Mouse (Mus musculus): ENCODE results near the gene Dusp22. TPM values are rescaled to one million over a fixed set of nuclear protein-coding genes. Genes with fewer than 3 reads are reported as not detected.

Gene Dusp22
- polyA plus RNA-seq (2014; fragmentation: Nextera tagmentation; extraction: Ambion mirVana): 27.1 and 30.7 TPM in 2 replicates

DNA sequence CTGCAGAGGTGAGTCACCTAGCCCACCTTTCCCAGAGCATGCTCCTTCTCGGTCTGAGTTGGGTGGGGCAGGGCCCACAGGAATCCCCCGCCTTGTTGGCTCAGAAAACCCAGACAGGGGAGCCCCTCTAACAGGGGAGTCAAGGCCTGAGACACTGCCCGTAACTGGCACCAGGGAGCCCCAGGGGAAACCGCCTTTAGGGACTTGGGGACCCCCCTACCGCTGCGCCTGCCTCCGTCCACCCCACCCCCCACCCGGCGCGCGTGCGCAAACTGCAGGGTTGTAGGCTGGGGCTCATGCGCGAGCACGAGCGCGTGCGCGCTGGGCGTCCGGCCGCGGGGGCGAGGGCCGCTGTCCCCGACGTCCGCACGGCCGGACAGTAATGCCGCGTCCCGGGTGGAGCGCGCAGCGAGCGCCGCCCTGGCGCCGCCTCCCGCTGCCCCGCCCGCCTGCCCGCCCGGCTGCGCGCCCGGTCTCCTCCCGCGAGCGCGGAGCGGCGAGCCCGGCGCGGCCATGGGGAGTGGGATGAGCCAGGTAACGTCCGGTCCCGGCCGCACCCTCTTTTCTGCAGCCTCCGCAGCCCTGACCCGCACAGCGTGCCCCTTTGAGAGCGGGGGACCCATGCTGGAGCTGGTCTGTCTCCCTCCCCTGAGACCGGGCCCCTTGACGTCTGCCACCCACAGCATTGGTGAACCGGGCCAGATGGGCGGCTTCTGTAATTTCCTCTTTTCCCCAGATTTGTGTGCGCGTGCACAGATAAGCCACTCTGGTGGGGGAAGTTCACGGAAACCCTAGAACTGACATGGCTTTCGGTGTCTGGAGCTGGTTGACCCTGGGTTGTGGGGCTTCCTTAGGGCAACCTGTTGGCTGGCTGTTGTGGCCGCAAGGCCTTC, at the start of gene Dusp22:
Gene Dusp22, plus strand, starts transcription at position 387 of the 893 bp plus-strand sequence.
- peak; percentile 93 for DNase-seq
- under 1% methylated on average over 74 of the region's 74 CpGs for WGBS
- no peak for TF ChIP-seq CTCF (IDR thresholded peaks at IDR 0.05; ENCODE audit: low read depth)
- Histone ChIP-seq H3K9ac (peak within 1 kb of the TSS; percentile 72), H3K27ac (ENCODE audit: low read depth) (peak within 1 kb of the TSS; percentile 68), H3K4me3 (ENCODE audit: low read depth, low read length) (peak within 1 kb of the TSS; percentile 68), H3K27me3 (ENCODE audit: insufficient read depth, low read length) (no peaks in the 10 kb centered on the region), H3K36me3 (ENCODE audit: insufficient read depth) (no peaks in the 10 kb centered on the region), H3K9me3 (ENCODE audit: low read depth, low read length) (no peaks in the 10 kb centered on the region), H3K4me2 (peak within 1 kb of the TSS; percentile 68), H3K4me1 (ENCODE audit: insufficient read depth) (no peaks in the 10 kb centered on the region)
- ATAC-seq (ENCODE audit: insufficient read depth): peak; percentile 97

DNA sequence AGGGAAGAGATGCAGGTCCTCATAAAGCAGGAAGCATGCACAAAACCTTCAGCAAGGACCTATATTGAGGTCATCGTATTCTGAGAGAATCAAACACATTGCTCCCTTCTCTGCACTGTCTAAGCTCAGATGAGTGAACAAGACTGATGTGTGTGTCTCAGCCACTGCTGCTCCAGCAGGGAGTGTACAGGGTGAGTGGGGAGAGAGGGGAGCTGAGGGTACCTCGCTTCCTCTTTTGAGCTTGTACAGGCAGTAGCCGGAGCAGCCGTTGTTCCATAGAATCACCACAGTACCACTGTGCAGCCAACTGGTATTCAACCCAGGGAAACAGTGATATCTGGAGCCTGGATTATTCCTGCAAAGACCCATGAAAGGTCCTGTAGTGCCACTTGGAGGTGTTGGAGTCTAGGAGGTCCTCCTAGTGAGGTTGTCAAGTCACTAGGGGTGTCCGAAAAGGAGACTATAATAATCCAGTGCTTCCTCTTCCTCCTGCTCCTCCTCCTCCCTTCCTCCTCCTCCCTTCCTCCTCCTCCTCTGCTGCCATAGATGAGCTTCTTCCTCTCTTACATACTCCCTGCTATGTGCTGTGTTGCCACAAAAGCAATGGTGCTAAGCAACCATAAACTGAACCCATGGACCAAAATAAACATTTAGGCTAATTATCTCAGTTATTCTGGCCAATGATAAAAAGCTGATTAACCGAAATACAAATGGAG, 47.6 kb upstream of the Dusp22 start:
- no peaks in the 10 kb centered on the region for H3K4me1 ChIP-seq (ENCODE audit: insufficient read depth)
- H3K9ac ChIP-seq: no peak overlapping the region
- no peak for TF ChIP-seq CTCF (IDR thresholded peaks at IDR 0.05; ENCODE audit: low read depth)
- DNase-seq (no peak), ATAC-seq (ENCODE audit: insufficient read depth) (no peak)
- no peak overlapping the region for H3K4me2 ChIP-seq
- H3K27ac ChIP-seq (ENCODE audit: low read depth): no peak overlapping the region
- H3K4me3 ChIP-seq (ENCODE audit: low read depth, low read length): no peak overlapping the region
- 73% methylated on average over 6 of the region's 6 CpGs for WGBS
- no peaks in the 10 kb centered on the region for H3K27me3 ChIP-seq (ENCODE audit: insufficient read depth, low read length)
- H3K36me3 ChIP-seq (ENCODE audit: insufficient read depth): no peaks in the 10 kb centered on the region
- no peaks in the 10 kb centered on the region for H3K9me3 ChIP-seq (ENCODE audit: low read depth, low read length)

DNA sequence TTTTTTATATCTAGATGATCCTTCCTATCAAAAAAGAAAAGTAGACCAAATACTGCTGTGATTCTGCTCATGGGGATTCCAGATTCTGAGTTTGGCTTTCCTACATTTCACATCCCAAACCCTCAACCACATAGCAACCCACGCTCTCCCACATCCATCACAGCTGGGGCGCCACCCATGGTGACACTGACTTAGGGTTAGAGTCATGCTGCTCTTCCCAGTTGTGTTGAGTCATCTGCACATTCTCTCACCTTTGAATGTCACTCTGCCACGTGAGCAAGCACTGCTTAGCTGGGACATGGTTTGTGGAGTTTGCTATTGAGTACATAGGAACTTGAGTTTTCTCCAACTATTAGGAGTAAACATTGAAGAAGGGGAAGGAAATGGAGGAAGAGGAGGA, 40.1 kb upstream of the Dusp22 start:
- no peak overlapping the region for H3K27ac ChIP-seq (ENCODE audit: low read depth)
- 52% methylated on average over 3 of the region's 3 CpGs for WGBS
- no peaks in the 10 kb centered on the region for H3K27me3 ChIP-seq (ENCODE audit: insufficient read depth, low read length)
- ATAC-seq (ENCODE audit: insufficient read depth) (no peak), DNase-seq (no peak)
- H3K4me2 ChIP-seq: no peak overlapping the region
- H3K9me3 ChIP-seq (ENCODE audit: low read depth, low read length): no peaks in the 10 kb centered on the region
- no peak for TF ChIP-seq CTCF (IDR thresholded peaks at IDR 0.05; ENCODE audit: low read depth)
- H3K9ac ChIP-seq: no peak overlapping the region
- H3K36me3 ChIP-seq (ENCODE audit: insufficient read depth): no peaks in the 10 kb centered on the region
- H3K4me3 ChIP-seq (ENCODE audit: low read depth, low read length): no peak overlapping the region
- no peaks in the 10 kb centered on the region for H3K4me1 ChIP-seq (ENCODE audit: insufficient read depth)

DNA sequence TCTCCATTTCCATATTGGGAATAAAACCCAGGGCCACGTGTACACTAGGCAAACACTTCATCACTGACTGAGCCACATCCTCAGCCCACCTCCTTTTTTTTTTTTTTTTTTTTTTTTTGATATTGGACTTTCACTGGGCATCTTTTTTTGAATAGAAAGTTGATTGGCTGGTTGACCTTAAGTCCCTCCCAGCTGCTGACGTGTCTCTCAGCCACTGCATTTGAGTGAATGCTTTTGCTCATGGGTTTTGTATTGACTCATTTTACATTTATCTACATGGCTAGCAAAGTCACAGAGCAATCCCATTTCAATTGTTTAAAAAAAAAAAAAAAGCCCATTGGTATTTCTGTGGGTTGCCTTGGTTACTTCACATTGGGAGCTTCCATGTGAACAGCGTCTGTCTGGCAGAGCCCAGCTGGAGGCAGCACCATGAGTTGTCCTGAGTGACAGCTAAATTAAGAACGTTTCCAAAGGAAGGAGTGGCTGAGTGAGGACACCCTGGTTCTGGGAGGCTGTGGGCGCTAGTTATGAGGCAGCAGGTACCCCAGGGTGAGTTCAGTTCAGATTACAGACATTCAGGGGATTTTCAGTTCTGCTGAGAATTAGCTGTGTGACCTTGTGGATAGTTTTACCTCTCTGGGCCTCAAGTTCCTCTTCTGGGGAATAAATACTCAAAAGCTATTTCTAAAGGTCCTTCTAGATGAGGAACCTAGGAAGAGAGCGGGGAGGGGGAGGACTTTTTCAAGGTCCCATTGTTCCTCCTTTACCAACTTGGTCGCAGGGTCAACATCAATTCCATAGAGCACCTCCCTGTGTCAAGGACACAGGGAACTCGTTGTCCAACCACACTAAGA, 31.4 kb upstream of the Dusp22 start:
- DNase-seq (no peak), ATAC-seq (ENCODE audit: insufficient read depth) (no peak)
- 51% methylated on average over 8 of the region's 8 CpGs for WGBS
- Histone ChIP-seq H3K4me1 (ENCODE audit: insufficient read depth) (no peaks in the 10 kb centered on the region), H3K9me3 (ENCODE audit: low read depth, low read length) (no peaks in the 10 kb centered on the region; the same call in 1 of the 2 replicates), H3K36me3 (ENCODE audit: insufficient read depth) (no peaks in the 10 kb centered on the region), H3K4me3 (ENCODE audit: low read depth, low read length) (no peak overlapping the region), H3K27ac (ENCODE audit: low read depth) (no peak overlapping the region), H3K27me3 (ENCODE audit: insufficient read depth, low read length) (no peaks in the 10 kb centered on the region), H3K4me2 (no peak overlapping the region), H3K9ac (no peak overlapping the region)
- TF ChIP-seq CTCF (IDR thresholded peaks at IDR 0.05; ENCODE audit: low read depth): no peak

DNA sequence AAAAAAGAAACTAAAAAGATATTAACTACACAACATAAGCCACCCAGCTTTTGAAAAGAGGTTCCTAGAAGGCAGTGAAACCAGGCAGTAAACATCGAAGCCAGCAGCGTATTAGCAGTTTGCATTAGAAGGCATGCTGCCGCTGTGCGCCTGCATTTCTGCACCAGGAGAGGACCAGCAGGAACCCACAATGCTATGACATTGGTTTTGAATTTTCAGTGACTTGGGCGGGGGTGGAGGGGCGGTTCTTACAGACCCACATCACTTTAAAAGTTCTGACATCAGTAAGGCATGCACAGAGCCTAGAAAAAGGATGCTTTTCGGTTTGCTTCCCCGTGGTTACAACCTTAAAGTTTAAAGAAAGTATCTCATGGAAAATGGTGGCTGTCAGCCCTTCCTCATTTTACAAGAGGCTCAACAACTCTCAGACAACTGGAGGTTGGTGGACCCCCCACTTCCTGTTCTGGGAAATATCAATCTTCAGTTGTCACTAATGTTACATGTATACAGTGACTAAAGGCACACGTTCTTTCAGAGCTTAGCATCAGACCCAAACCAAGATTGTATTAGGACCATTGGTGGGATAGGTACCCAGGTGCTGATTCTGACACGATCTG, 29.9 kb upstream of the Dusp22 start:
- no peak overlapping the region for H3K9ac ChIP-seq
- no peak for ATAC-seq (ENCODE audit: insufficient read depth)
- H3K27me3 ChIP-seq (ENCODE audit: insufficient read depth, low read length): no peaks in the 10 kb centered on the region
- WGBS: 67% methylated on average over 10 of the region's 10 CpGs
- H3K4me2 ChIP-seq: no peak overlapping the region
- no peak for DNase-seq
- H3K36me3 ChIP-seq (ENCODE audit: insufficient read depth): no peaks in the 10 kb centered on the region
- TF ChIP-seq CTCF (IDR thresholded peaks at IDR 0.05; ENCODE audit: low read depth): no peak
- H3K27ac ChIP-seq (ENCODE audit: low read depth): no peak overlapping the region
- no peak overlapping the region for H3K4me3 ChIP-seq (ENCODE audit: low read depth, low read length)
- H3K9me3 ChIP-seq (ENCODE audit: low read depth, low read length): no peaks in the 10 kb centered on the region; the same call in 1 of the 2 replicates
- H3K4me1 ChIP-seq (ENCODE audit: insufficient read depth): no peaks in the 10 kb centered on the region

DNA sequence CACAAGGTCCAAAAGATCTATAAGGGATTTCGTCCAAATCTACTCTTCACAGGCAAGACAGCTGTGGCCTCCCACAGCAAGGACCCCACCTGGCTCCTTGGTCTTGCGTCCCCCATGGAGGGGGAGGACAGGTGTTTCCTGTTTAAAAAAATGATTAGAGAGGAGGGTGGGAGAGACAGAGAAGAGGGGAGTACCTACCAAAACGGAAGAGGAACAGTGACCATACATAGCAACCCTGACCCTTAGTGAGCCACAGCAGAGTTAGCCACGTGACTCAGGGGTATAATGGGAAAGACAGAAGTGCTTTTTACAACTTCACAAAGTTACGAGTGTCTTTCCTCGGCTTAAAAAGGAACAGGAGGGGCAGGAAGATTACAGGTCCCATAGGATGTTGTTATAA, 26.8 kb upstream of the Dusp22 start:
- DNase-seq: no peak
- Histone ChIP-seq H3K27ac (ENCODE audit: low read depth) (no peak overlapping the region), H3K27me3 (ENCODE audit: insufficient read depth, low read length) (no peaks in the 10 kb centered on the region), H3K9ac (no peak overlapping the region), H3K4me3 (ENCODE audit: low read depth, low read length) (no peak overlapping the region), H3K4me1 (ENCODE audit: insufficient read depth) (no peaks in the 10 kb centered on the region), H3K9me3 (ENCODE audit: low read depth, low read length) (no peaks in the 10 kb centered on the region; the same call in 1 of the 2 replicates), H3K36me3 (ENCODE audit: insufficient read depth) (no peaks in the 10 kb centered on the region), H3K4me2 (no peak overlapping the region)
- no peak for TF ChIP-seq CTCF (IDR thresholded peaks at IDR 0.05; ENCODE audit: low read depth)
- no peak for ATAC-seq (ENCODE audit: insufficient read depth)
- 62% methylated on average over 6 of the region's 6 CpGs for WGBS

Data from lung, embryonic 14.5 days (tissue).